Mouse (Mus musculus): ENCODE data around the gene Efcab6.

- TF ChIP-seq GATA1 (IDR thresholded peaks at IDR 0.05; ENCODE audit: low read length) = no peak
- TF ChIP-seq TAL1 (IDR thresholded peaks at IDR 0.05; ENCODE audit: low read length) = no peak
Observed at GRCm38 (mm10) chr15:83853400-83853811, 211.8 kb downstream of the Efcab6 start.

Data from erythroblast, embryonic 14.5 days (primary cell).